Comparison of ENCODE assay signal across 19 mouse cellular contexts in the genomic region with DNA sequence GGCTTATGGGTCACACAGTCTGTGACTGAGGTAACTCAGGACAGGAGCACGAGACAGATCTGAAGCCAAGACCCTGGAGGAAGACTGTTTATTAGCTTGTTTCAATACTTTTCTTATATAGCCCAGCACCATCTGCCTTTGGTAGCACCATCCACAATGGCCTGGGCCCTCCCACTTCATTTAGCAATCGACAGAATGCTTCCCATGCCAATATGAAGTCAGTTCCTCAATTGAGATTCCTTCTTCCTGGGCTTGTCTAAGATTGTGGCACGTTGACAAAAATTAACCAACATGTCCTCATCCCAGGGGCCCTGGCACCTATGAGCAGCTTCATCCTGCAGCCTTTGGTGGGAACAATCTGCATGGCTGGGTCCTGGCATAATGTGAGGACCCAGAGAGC.
"Had no signal": no experiment of that assay in that cellular context is flagged by ENCODE, and none has a peak within 500 bp of the region (broad histone marks: within the 10 kb centered on the region; RNA-seq: fewer than 3 reads in every experiment).

No protein-coding gene starts in this region.

- H3K4me1 ChIP-seq: megakaryocyte, embryonic 14.5 days; stomach, embryonic 15.5 days had no signal

- H3K27ac ChIP-seq: liver, embryonic 14.5 days; midbrain, embryonic 13.5 days; midbrain, embryonic 15.5 days; neural tube, embryonic 13.5 days; neural tube, embryonic 15.5 days; stomach, embryonic 15.5 days; stomach, postnatal 0 days had no signal

- ATAC-seq: midbrain, embryonic 13.5 days; midbrain, embryonic 15.5 days had no signal

- H3K4me3 ChIP-seq: megakaryocyte, embryonic 14.5 days; midbrain, embryonic 13.5 days; midbrain, embryonic 15.5 days; myocyte; neural tube, embryonic 13.5 days; neural tube, embryonic 15.5 days; stomach, embryonic 15.5 days had no signal

- DNase-seq: lung, adult 18-20 months; lung, embryonic 14.5 days; lung, postnatal 10 days; lung, postnatal 4 days; retina, postnatal 1 day; right cerebral cortex, adult 18-20 months; right cerebral cortex, postnatal 14 days; thymus, adult 2 months; thymus, postnatal 25 days; thymus, postnatal 4 days had no signal

- H3K36me3 ChIP-seq: midbrain, embryonic 13.5 days; midbrain, embryonic 15.5 days; neural tube, embryonic 13.5 days; neural tube, embryonic 15.5 days; stomach, embryonic 15.5 days had no signal

- H3K9me3 ChIP-seq: midbrain, embryonic 13.5 days; midbrain, embryonic 15.5 days; neural tube, embryonic 13.5 days; neural tube, embryonic 15.5 days; stomach, embryonic 15.5 days had no signal

- H3K27me3 ChIP-seq: midbrain, embryonic 13.5 days; midbrain, embryonic 15.5 days; neural tube, embryonic 13.5 days; neural tube, embryonic 15.5 days; stomach, embryonic 15.5 days had no signal
